Comparison of ENCODE assay signal across 27 mouse cellular contexts in the genomic region with DNA sequence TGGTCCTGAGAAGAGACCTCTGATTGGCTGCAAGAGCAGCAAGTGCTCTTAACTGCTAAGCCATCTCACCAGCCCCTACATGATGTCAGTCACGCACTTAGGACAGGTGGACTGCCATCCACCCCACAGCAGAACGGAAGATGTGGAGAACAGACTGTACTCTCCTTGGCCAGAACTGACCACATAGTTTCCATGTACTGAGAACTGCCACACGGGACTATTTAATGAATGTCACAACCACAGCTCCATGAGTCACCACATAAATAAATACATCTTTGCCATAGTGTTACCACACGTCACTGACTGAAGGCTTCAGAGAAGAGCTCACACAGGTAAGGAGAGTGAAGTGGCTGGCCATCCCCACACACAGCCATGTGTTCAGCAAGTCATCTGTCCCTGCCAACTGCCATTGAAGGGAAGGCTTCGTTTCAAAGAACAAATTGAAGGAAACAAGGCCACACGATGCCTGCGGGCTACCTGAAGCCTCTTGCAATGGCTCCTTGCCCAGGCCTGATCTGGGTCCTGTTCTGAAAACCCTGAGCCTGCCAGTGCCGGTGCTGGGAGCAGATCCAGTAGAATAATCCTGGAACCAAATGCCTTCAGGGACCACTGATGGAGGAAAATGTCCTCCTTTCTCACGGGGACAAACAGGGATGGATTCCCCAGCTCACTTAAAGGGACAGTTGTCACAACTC.
DNase-seq lines count a peak whose midpoint lies in the region; ATAC-seq lines count a peak whose summit lies in the region.
"Had no signal": no experiment of that assay in that cellular context is flagged by ENCODE, and none has a peak within 500 bp of the region (broad histone marks: within the 10 kb centered on the region; RNA-seq: fewer than 3 reads in every experiment).

No protein-coding gene starts in this region.

- no peak for ATAC-seq in granulocyte monocyte progenitor cell, adult 5-6 weeks (replicated peaks; ENCODE audit: poor library complexity, severe bottlenecking)
- ATAC-seq in forebrain, embryonic 14.5 days: no peak
- ATAC-seq in kidney, embryonic 15.5 days (replicated peaks; ENCODE audit: low FRiP score): no peak
- ATAC-seq: forebrain, embryonic 13.5 days; liver, embryonic 12.5 days had no signal

- 83% methylated on average over 9 of the region's 9 CpGs for WGBS in heart, embryonic 10.5 days
- 84% methylated on average over 9 of the region's 9 CpGs for WGBS in forebrain, embryonic 14.5 days
- WGBS in kidney, embryonic 15.5 days: 82% methylated on average over 9 of the region's 9 CpGs

- no peak overlapping the region for H3K4me3 ChIP-seq in heart, embryonic 10.5 days
- no peak overlapping the region for H3K4me3 ChIP-seq in forebrain, embryonic 14.5 days (ENCODE audit: low read depth, low read length)
- H3K4me3 ChIP-seq in kidney, embryonic 15.5 days (replicated peaks): no peak overlapping the region
- H3K4me3 ChIP-seq: forebrain, embryonic 13.5 days; gastrocnemius, adult 2 months; heart, embryonic 13.5 days; hindbrain, embryonic 15.5 days; limb, embryonic 13.5 days; liver, embryonic 12.5 days; midbrain, embryonic 12.5 days had no signal

- no peak overlapping the region for H3K4me2 ChIP-seq in forebrain, embryonic 14.5 days (ENCODE audit: low read length)
- H3K4me2 ChIP-seq in kidney, embryonic 15.5 days: no peak overlapping the region
- H3K4me2 ChIP-seq: forebrain, embryonic 13.5 days; heart, embryonic 13.5 days; hindbrain, embryonic 15.5 days; limb, embryonic 13.5 days; liver, embryonic 12.5 days; midbrain, embryonic 12.5 days had no signal

- no peak overlapping the region for H3K27ac ChIP-seq in heart, embryonic 10.5 days
- H3K27ac ChIP-seq in forebrain, embryonic 14.5 days (ENCODE audit: low read depth, low read length): no peak overlapping the region
- no peak overlapping the region for H3K27ac ChIP-seq in kidney, embryonic 15.5 days
- H3K27ac ChIP-seq: forebrain, embryonic 13.5 days; gastrocnemius, adult 2 months; heart, embryonic 13.5 days; hindbrain, embryonic 15.5 days; limb, embryonic 13.5 days; liver, embryonic 12.5 days; midbrain, embryonic 12.5 days had no signal

- no peaks in the 10 kb centered on the region for H3K36me3 ChIP-seq in heart, embryonic 10.5 days
- no peaks in the 10 kb centered on the region for H3K36me3 ChIP-seq in forebrain, embryonic 14.5 days (ENCODE audit: control insufficient read depth, insufficient read depth, low read length)
- no peaks in the 10 kb centered on the region for H3K36me3 ChIP-seq in kidney, embryonic 15.5 days
- H3K36me3 ChIP-seq: heart, embryonic 13.5 days; hindbrain, embryonic 15.5 days; limb, embryonic 13.5 days; liver, embryonic 12.5 days; midbrain, embryonic 12.5 days had no signal

- peak; percentile 67 for DNase-seq in heart, embryonic 10.5 days (ENCODE audit: low spot score)
- no peak for DNase-seq in heart, postnatal 10 days
- DNase-seq in CD4-positive helper T cell, adult 2 months (ENCODE audit: low read depth, low spot score): peak; percentile 16
- DNase-seq in cerebellum, adult 8-10 months: peak; percentile 81
- peak; percentile 80 to 81 for DNase-seq in cerebellum, postnatal 36 days
- DNase-seq in forebrain, embryonic 14.5 days (ENCODE audit: low spot score): no peak
- DNase-seq: adrenal gland, adult 2 months; B cell, adult 2 months; embryo, embryonic 11 days; gastrocnemius, adult 2 months; heart, adult 18-20 months; heart, postnatal 36 days; kidney, adult 8-10 months; kidney, postnatal 14 days; layer of hippocampus, postnatal 36 days; lung, adult 18-20 months; lung, postnatal 10 days; spleen, adult 18-20 months; thymus, postnatal 25 days had no signal

- no peaks in the 10 kb centered on the region for H3K27me3 ChIP-seq in heart, embryonic 10.5 days (ENCODE audit: insufficient read depth, poor library complexity, severe bottlenecking)
- no peaks in the 10 kb centered on the region for H3K27me3 ChIP-seq in forebrain, embryonic 14.5 days (replicated peaks; ENCODE audit: control insufficient read depth, insufficient read depth, low read length)
- H3K27me3 ChIP-seq in kidney, embryonic 15.5 days: no peaks in the 10 kb centered on the region
- H3K27me3 ChIP-seq: forebrain, embryonic 13.5 days; hindbrain, embryonic 15.5 days; limb, embryonic 13.5 days; liver, embryonic 12.5 days; midbrain, embryonic 12.5 days had no signal

- intact Hi-C loops in heart, postnatal 10 days (cut with DNase I): no loop called here

- no peaks in the 10 kb centered on the region for H3K4me1 ChIP-seq in heart, embryonic 10.5 days
- H3K4me1 ChIP-seq in forebrain, embryonic 14.5 days (ENCODE audit: control insufficient read depth, insufficient read depth, low read length): no peaks in the 10 kb centered on the region
- no peaks in the 10 kb centered on the region for H3K4me1 ChIP-seq in kidney, embryonic 15.5 days
- H3K4me1 ChIP-seq: forebrain, embryonic 13.5 days; heart, embryonic 13.5 days; limb, embryonic 13.5 days; liver, embryonic 12.5 days; midbrain, embryonic 12.5 days had no signal

- H3K9ac ChIP-seq in forebrain, embryonic 14.5 days (ENCODE audit: low read length): no peak overlapping the region
- no peak overlapping the region for H3K9ac ChIP-seq in kidney, embryonic 15.5 days
- H3K9ac ChIP-seq: forebrain, embryonic 13.5 days; heart, embryonic 13.5 days; hindbrain, embryonic 15.5 days; limb, embryonic 13.5 days; liver, embryonic 12.5 days; midbrain, embryonic 12.5 days had no signal

- no peaks in the 10 kb centered on the region for H3K9me3 ChIP-seq in heart, embryonic 10.5 days
- H3K9me3 ChIP-seq in forebrain, embryonic 14.5 days (replicated peaks; ENCODE audit: control insufficient read depth, low read length): no peaks in the 10 kb centered on the region
- no peaks in the 10 kb centered on the region for H3K9me3 ChIP-seq in kidney, embryonic 15.5 days (replicated peaks)
- H3K9me3 ChIP-seq: forebrain, embryonic 13.5 days; heart, embryonic 13.5 days; hindbrain, embryonic 15.5 days; limb, embryonic 13.5 days; liver, embryonic 12.5 days; midbrain, embryonic 12.5 days had no signal

Comparison
In these comparisons a context has a peak if more than half of its experiments do, and no peak if none do; other contexts are left out.
1. DNase-seq: peak in heart, embryonic 10.5 days (single experiment), CD4-positive helper T cell, adult 2 months (single experiment), cerebellum, adult 8-10 months (single experiment) and cerebellum, postnatal 36 days (2 of 2); none in heart, postnatal 10 days (0 of 2) and forebrain, embryonic 14.5 days (single experiment).